Mouse (Mus musculus) heart, postnatal 0 days (tissue): Measurements from ENCODE around the gene Pim1. TPM values are rescaled to one million over a fixed set of nuclear protein-coding genes. Genes with fewer than 3 reads are reported as not detected.

Experiments
- ATAC-seq: fragments of 200-750 bp; cut with Nextera tagmentation; 2 replicates; pipeline ENCODE4 v1.8.0; 2017; ENCODE audit warnings: low read depth, moderate number of reproducible peaks, moderate library complexity; ENCODE audit not compliant: insufficient read depth
- DNase-seq: peaks from one replicate; pipeline ENCODE4 v3.0.0-alpha.2; 2016; ENCODE audit warnings: low spot score
- H3K27ac ChIP-seq: fragments of 300-500 bp; sonication (generic); 2 replicates; pipeline ENCODE4 v1.5.1; 2014; ENCODE audit warnings: low read depth, mild to moderate bottlenecking
- H3K27me3 ChIP-seq: fragments of 300-500 bp; sonication (generic); 2 replicates; pipeline ENCODE4 v1.6.1; 2014; ENCODE audit warnings: low read length, mixed read lengths; ENCODE audit not compliant: control insufficient read depth, insufficient read depth
- H3K36me3 ChIP-seq: fragments of 300-500 bp; sonication (generic); replicated peaks from 2 replicates; pipeline ENCODE4 v1.6.1; 2014; ENCODE audit warnings: low read length, mixed read lengths; ENCODE audit not compliant: control insufficient read depth, insufficient read depth
- H3K4me1 ChIP-seq: fragments of 300-500 bp; sonication (generic); 2 replicates; pipeline ENCODE4 v1.6.1; 2014; ENCODE audit warnings: antibody characterized with exemption; ENCODE audit not compliant: control insufficient read depth, insufficient read depth
- H3K4me2 ChIP-seq: fragments of 300-500 bp; sonication (generic); 2 replicates; pipeline ENCODE4 v1.6.1; 2014; ENCODE audit warnings: low read depth, mild to moderate bottlenecking, low read length, moderate library complexity
- H3K4me3 ChIP-seq: fragments of 300-500 bp; sonication (generic); 2 replicates; pipeline ENCODE4 v1.5.1; 2014; ENCODE audit warnings: low read depth, low read length
- H3K9ac ChIP-seq: fragments of 300-500 bp; sonication (generic); replicated peaks from 2 replicates; pipeline ENCODE4 v1.6.1; 2014; ENCODE audit warnings: low read depth, low read length, mixed read lengths
- H3K9me3 ChIP-seq: fragments of 300-500 bp; sonication (generic); replicated peaks from 2 replicates; pipeline ENCODE4 v1.6.1; 2016; ENCODE audit warnings: low read length; ENCODE audit not compliant: control insufficient read depth
- CTCF ChIP-seq: IDR thresholded peaks from 2 replicates; pipeline ENCODE4 v1.5.1; 2016; ENCODE audit warnings: antibody characterized with exemption, control low read depth, low read depth
- EP300 ChIP-seq: IDR thresholded peaks from 2 replicates; pipeline ENCODE4 v1.6.1; 2016; ENCODE audit warnings: antibody characterized with exemption, low read depth
- WGBS: fragments of 180-500 bp; shearing (Covaris S2); extraction: QIAGEN DNeasy Blood & Tissue Kit; methylation state at CpG from one replicate; pipeline ENCODE4 v1.1.7; 2014; 5-methylcytosine and 5-hydroxymethylcytosine counted together
- polyA plus RNA-seq: library from polyadenylated mRNA; unstranded; fragments of >200 nt; fragmentation: Nextera tagmentation; extraction: Ambion mirVana; gene quantifications from 2 replicates; pipeline ENCODE4 v1.2.1, GENCODE M21; 2015
- total RNA-seq: library from RNA; depleted of rRNA; stranded (reverse); fragments of >200 nt; gene quantifications from 2 replicates; pipeline ENCODE4 v1.2.3, GENCODE M21; 2014; ENCODE audit warnings: low replicate concordance

Gene Pim1
- total and polyA plus RNA-seq, 2 experiments from 2014 or later, result 29.2 to 58.4 TPM

- H3K9me3 ChIP-seq, result no peaks in the 10 kb centered on the region
- H3K27ac ChIP-seq, result no peak overlapping the region
- H3K4me3 ChIP-seq, result no peak overlapping the region
- no peak overlapping the region for H3K4me2 ChIP-seq
- 55% methylated on average over 10 of the region's 10 CpGs for WGBS
- no peak overlapping the region for H3K9ac ChIP-seq
- TF ChIP-seq EP300, result no peak
- TF ChIP-seq CTCF, result no peak
- DNase-seq, result no peak
- no peaks in the 10 kb centered on the region for H3K4me1 ChIP-seq
- no peaks in the 10 kb centered on the region for H3K27me3 ChIP-seq
- H3K36me3 ChIP-seq, result no peaks in the 10 kb centered on the region
- ATAC-seq, result no peak
Observed at GRCm38 (mm10) chr17:29531757-29532384, 41.3 kb downstream of the Pim1 start.

GRCm38 (mm10) chr17:29533866-29534265 lies 43.3 kb downstream of the Pim1 start:
- H3K9ac ChIP-seq, result no peak overlapping the region
- no peaks in the 10 kb centered on the region for H3K36me3 ChIP-seq
- DNase-seq, result no peak
- H3K4me2 ChIP-seq, result no peak overlapping the region
- H3K9me3 ChIP-seq, result no peaks in the 10 kb centered on the region
- no peak overlapping the region for H3K4me3 ChIP-seq
- TF ChIP-seq CTCF (no peak), EP300 (no peak)
- no peaks in the 10 kb centered on the region for H3K4me1 ChIP-seq
- no peak overlapping the region for H3K27ac ChIP-seq
- no peak for ATAC-seq
- H3K27me3 ChIP-seq, result no peaks in the 10 kb centered on the region
- WGBS, result 82% methylated on average over 11 of the region's 11 CpGs

- DNase-seq, result no peak
- Histone ChIP-seq H3K4me2 (no peak overlapping the region), H3K27me3 (no peaks in the 10 kb centered on the region), H3K27ac (no peak overlapping the region), H3K4me1 (no peaks in the 10 kb centered on the region), H3K9ac (no peak overlapping the region), H3K9me3 (no peaks in the 10 kb centered on the region), H3K36me3 (no peaks in the 10 kb centered on the region), H3K4me3 (no peak overlapping the region)
- WGBS, result 89% methylated on average over 8 of the region's 8 CpGs
- no peak for ATAC-seq
- no peak for TF ChIP-seq EP300
- no peak for TF ChIP-seq CTCF
Observed at GRCm38 (mm10) chr17:29540426-29540825, 49.9 kb downstream of the Pim1 start.

- Histone ChIP-seq H3K4me1 (no peaks in the 10 kb centered on the region), H3K4me3 (no peak overlapping the region), H3K27me3 (no peaks in the 10 kb centered on the region), H3K9me3 (no peaks in the 10 kb centered on the region), H3K27ac (no peak overlapping the region), H3K9ac (no peak overlapping the region; the same call in 1 of the 2 replicates), H3K4me2 (no peak overlapping the region), H3K36me3 (no peaks in the 10 kb centered on the region)
- ATAC-seq, result peak; percentile 83
- no peak for TF ChIP-seq EP300
- TF ChIP-seq CTCF, result no peak
- WGBS, result 44% methylated on average over 14 of the region's 14 CpGs
- DNase-seq, result peak; percentile 64
Observed at GRCm38 (mm10) chr17:29541419-29541818, 50.9 kb downstream of the Pim1 start.

- ATAC-seq (no peak), DNase-seq (no peak)
- H3K4me3 ChIP-seq, result no peak overlapping the region
Observed at GRCm38 (mm10) chr17:29542831-29543690, 52.5 kb downstream of the Pim1 start.

More at GRCm38 (mm10) chr17:29542831-29543690, 52.5 kb downstream of the Pim1 start:
- 85% methylated on average over 19 of the region's 19 CpGs for WGBS
- Histone ChIP-seq H3K27me3 (no peaks in the 10 kb centered on the region), H3K27ac (no peak overlapping the region), H3K4me1 (no peaks in the 10 kb centered on the region), H3K9me3 (no peaks in the 10 kb centered on the region), H3K4me2 (no peak overlapping the region), H3K36me3 (no peaks in the 10 kb centered on the region), H3K9ac (no peak overlapping the region)
- TF ChIP-seq CTCF (no peak), EP300 (no peak)
